Mouse (Mus musculus) cerebellum, postnatal 36 days (tissue): ENCODE measurements around the gene Stub1.

ENCODE experiments used
- DNase-seq, 2 experiments: peaks; one replicate each; pipeline ENCODE4 v3.0.0; 2021 to 2022; ENCODE audit warnings: mixed read lengths in 2 of 2

The Stub1 gene

DNA sequence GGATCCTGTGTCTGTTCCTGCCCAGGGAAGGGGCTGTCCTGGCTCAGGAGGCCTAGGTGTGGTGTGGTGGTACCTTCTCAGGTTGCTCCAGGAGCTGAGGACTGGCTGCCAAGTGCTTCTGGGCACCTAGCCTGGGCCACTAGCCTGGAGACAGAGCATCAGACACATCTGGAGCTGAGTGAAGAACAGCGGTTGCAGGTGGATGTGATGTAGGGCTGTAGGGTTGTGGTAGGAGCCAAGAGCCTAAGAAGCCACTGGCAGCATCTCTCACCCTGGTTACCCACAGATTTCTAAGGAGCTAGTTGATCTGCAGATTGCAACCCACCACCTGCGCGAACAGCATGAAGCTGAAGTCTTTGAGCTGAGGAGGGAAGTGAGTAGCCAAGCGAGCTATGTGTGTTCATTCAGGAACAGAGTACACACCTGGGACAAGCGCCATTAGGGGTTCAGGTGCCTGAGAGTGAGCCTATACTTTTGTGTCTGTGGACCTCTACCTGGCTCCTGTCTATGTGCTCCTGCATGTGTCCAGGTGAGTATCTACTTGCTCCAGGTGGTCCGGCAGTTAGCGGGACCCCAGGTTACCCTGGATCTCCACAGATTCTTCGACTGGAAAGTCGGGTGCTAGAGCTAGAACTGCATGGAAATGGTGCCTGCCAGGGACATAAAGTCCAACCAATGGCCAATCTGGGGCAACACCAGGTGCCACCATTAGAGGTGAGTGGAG lies 46.3 kb downstream of the Stub1 start:
- DNase-seq: no peak

DNA sequence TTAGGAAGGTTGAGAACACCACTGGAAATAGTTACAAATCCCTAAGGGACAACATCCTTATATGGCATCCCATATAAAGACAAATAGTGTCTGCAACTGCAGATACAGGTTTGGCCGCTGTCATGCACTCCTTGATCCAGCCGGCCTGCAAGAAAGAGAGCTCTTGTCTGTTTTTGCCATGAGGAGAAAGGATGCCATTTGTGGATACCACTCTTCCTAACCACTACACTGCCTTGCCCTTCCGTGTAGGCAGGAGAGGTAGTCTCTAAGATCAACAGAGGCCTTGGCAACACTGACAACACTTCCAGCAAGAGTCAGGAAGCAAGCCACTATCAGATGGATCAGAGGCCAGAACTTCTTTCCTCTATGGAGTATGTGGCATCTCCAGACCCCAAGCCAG lies 46.9 kb downstream of the Stub1 start, which contains the start of gene Ccdc78:
Gene Ccdc78, plus strand, starts transcription at position 301 of the 400 bp plus-strand sequence.
- no peak for DNase-seq

DNA sequence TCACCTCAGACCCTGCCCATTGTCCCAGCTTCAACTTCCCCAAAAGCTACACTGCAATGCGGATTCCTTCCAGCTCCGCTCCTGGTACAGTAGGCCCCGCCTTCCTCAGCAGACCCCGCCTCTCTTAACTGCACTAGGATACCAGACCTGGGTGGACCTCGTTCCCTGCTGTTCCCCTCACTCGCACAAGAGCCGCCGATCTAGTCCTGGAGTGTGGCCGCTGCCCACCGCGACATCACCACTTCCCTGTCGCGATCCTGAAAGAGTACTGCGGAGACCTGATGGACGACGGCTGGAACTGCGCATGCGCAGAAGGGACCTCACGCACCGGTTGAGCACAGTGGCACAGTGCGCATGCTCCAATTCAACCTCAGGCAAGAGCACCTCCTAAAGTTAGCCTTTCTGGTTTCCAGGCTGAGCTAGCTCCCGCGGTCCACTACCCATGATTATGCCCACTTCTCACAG lies 47.9 kb downstream of the Stub1 start, which contains the start of gene Haghl:
Gene Haghl, minus strand, starts transcription at position 393 of the 465 bp plus-strand sequence.
- peak; percentile 97 to 99 for DNase-seq

DNA sequence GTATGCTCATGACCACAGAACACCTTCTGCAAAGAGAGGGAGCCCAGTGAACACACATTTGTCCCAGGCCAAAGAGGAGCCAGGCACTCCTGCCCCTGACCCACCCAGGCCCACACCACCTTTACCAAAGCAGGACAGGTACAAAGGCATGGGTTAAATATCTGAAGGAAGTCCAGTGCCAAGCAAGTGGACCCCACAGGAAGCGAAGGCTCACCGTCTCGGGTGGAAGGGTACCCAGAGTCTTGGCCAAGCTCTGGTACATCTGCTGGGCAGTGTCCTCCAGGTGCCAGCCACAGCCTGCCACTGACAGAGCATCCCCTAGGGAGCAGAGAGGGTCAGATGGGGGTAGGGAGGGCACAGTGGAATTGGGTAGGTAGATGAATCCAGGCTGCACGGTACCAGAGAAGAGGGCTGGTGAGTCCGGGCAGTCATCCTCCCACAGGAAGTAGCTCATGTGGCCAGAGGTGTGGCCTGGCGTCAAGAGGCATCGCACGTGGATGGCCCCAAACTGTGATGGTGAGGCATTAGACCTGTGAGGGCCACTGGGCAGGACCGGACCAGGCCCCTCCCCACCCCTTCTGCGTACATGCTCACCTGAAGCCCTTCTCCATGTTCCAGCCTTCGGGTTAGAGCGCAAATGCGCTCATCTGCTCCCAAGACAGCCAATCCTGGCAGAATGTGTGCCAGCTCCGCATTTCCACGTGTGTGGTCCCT lies 49.2 kb downstream of the Stub1 start:
- no peak for DNase-seq

DNA sequence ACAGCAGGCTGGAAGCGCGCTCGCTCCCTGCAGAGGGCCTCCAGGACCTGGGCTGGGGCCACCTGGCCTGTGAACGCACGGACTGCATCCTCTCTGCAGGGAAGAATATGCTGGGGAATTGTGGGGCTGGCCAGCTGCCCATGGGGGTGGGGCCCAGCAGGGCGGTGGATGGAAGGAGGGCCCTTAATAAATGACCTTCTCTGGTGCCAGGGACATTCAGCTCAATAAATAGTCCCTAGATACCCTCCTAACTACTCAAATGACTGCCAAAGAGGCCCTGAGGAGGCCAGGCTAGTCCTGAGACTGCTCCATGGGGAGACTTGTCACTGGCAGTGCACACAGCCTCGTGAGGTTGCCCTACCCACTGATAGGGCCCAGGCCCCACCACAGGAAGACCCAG lies 50.1 kb downstream of the Stub1 start:
- DNase-seq: peak in 1 of 2 experiments; percentile 68

DNA sequence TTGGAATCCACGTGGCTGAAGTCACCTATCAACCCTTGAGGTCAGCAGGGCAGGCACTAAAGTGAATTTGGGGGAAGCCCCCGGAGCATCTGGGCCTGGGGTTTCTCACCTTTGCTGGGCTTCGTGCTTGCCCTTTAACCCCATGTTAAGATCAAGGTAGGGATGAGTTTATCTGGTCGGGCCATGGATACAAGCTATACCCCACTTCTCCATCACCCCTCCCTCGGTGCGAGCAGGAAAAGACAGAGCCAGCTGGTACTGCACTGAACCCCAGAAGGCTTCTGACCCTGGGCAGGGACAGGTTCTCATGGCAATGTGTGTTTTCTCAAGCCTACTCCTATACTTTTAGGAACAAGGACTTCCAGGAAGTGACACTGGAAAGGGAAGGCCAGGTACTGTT lies 51.9 kb downstream of the Stub1 start:
- DNase-seq: no peak
